Mouse (Mus musculus) bone marrow macrophage, adult 2 months (primary cell): Measurements from ENCODE around the gene Pip5kl1.
A peak's percentile ranks its signal among the peaks of the same experiment; 100 is the strongest.

Experiments
- CTCF ChIP-seq: IDR thresholded peaks from 2 replicates; pipeline ENCODE4 v1.5.1; 2012; ENCODE audit warnings: low read depth, mild to moderate bottlenecking, low read length, moderate library complexity
- POLR2A ChIP-seq: IDR thresholded peaks from 2 replicates; pipeline ENCODE4 v1.6.1; 2012; ENCODE audit warnings: mild to moderate bottlenecking, low read depth, low read length, borderline replicate concordance

- peak; percentile 60; the same call in 1 of the 2 replicates for TF ChIP-seq CTCF
- TF ChIP-seq POLR2A, result no peak
Measured at GRCm38 (mm10) chr2:32566536-32567063, 8.0 kb upstream of the Pip5kl1 start.
